Mouse (Mus musculus) kidney, embryonic 15.5 days (tissue): ENCODE data around the gene Asic4. TPM values are rescaled to one million over a fixed set of nuclear protein-coding genes. Genes with fewer than 3 reads are reported as not detected.
A peak's percentile ranks its signal among the peaks of the same experiment; 100 is the strongest.

Experiments
- ATAC-seq: fragments of 200-750 bp; cut with Nextera tagmentation; replicated peaks from 2 replicates; pipeline ENCODE4 v1.8.0; 2017; ENCODE audit warnings: moderate TSS enrichment; ENCODE audit not compliant: low FRiP score
- H3K27ac ChIP-seq: fragments of 300-500 bp; sonication (generic); 2 replicates; pipeline ENCODE4 v1.5.1; 2015; ENCODE audit warnings: mild to moderate bottlenecking, inconsistent platforms
- H3K27me3 ChIP-seq: fragments of 300-500 bp; sonication (generic); 2 replicates; pipeline ENCODE4 v1.6.1; 2015; ENCODE audit warnings: inconsistent platforms
- H3K36me3 ChIP-seq: fragments of 300-500 bp; sonication (generic); 2 replicates; pipeline ENCODE4 v1.6.1; 2015; ENCODE audit warnings: inconsistent platforms
- H3K4me1 ChIP-seq: fragments of 300-500 bp; sonication (generic); 2 replicates; pipeline ENCODE4 v1.6.1; 2015; ENCODE audit warnings: inconsistent platforms
- H3K4me2 ChIP-seq: fragments of 300-500 bp; sonication (generic); 2 replicates; pipeline ENCODE4 v1.6.1; 2015; ENCODE audit warnings: moderate library complexity, mild to moderate bottlenecking, inconsistent platforms
- H3K4me3 ChIP-seq: fragments of 300-500 bp; sonication (generic); replicated peaks from 2 replicates; pipeline ENCODE4 v1.5.1; 2015; ENCODE audit warnings: mild to moderate bottlenecking, inconsistent platforms
- H3K9ac ChIP-seq: fragments of 300-500 bp; sonication (generic); 2 replicates; pipeline ENCODE4 v1.6.1; 2015; ENCODE audit warnings: mild to moderate bottlenecking, inconsistent platforms
- H3K9me3 ChIP-seq: fragments of 300-500 bp; sonication (generic); replicated peaks from 2 replicates; pipeline ENCODE4 v1.6.1; 2016; ENCODE audit warnings: inconsistent platforms
- WGBS: fragments of 180-500 bp; shearing (Covaris S2); methylation state at CpG from one replicate; pipeline ENCODE4 v1.1.7; 2015; ENCODE audit warnings: mixed read lengths; 5-methylcytosine and 5-hydroxymethylcytosine counted together
- polyA plus RNA-seq: library from polyadenylated mRNA; unstranded; fragments of >200 nt; fragmentation: Nextera tagmentation; extraction: Ambion mirVana; gene quantifications from 2 replicates; pipeline ENCODE4 v1.2.1, GENCODE M21; 2015

Asic4 gene
- polyA plus RNA-seq, 1 experiment from 2014 or later: 2.1 TPM

- H3K36me3 ChIP-seq: peaks cover 26% of the 10 kb centered on the region
- peak overlapping the region; percentile 54 for H3K4me2 ChIP-seq
- H3K27me3 ChIP-seq: peaks cover 47% of the 10 kb centered on the region
- no peak for ATAC-seq
- H3K27ac ChIP-seq: peak overlapping the region; percentile 82
- no peak overlapping the region for H3K4me3 ChIP-seq
- no peaks in the 10 kb centered on the region for H3K9me3 ChIP-seq
- 0 out of 2 replicates have a peak overlapping the region, but pooled peaks have one; percentile 10 for H3K9ac ChIP-seq
- peaks cover 93% of the 10 kb centered on the region for H3K4me1 ChIP-seq
- 10% methylated on average over 9 of the region's 9 CpGs for WGBS
These were observed 5.0 kb upstream of the Asic4 start for GRCm38 (mm10) chr1:75445141-75445701.

GRCm38 (mm10) chr1:75445751-75446611 lies 4.3 kb upstream of the Asic4 start:
- H3K36me3 ChIP-seq: peaks cover 21% of the 10 kb centered on the region
- H3K4me2 ChIP-seq: peak overlapping the region; percentile 54
- under 1% methylated on average over 22 of the region's 22 CpGs for WGBS
- peaks cover 55% of the 10 kb centered on the region for H3K27me3 ChIP-seq
- H3K9ac ChIP-seq: no peak overlapping the region
- H3K27ac ChIP-seq: peak overlapping the region; percentile 82
- no peaks in the 10 kb centered on the region for H3K9me3 ChIP-seq
- peak overlapping the region; percentile 20 for H3K4me3 ChIP-seq
- H3K4me1 ChIP-seq: peaks cover 100% of the 10 kb centered on the region
- ATAC-seq: peak; percentile 16

- Histone ChIP-seq H3K4me3 (peak overlapping the region; percentile 20; the same call in 1 of the 2 replicates), H3K4me1 (peaks cover 100% of the 10 kb centered on the region), H3K9ac (no peak overlapping the region), H3K36me3 (peaks cover 16% of the 10 kb centered on the region), H3K27me3 (peaks cover 62% of the 10 kb centered on the region), H3K4me2 (peak overlapping the region; percentile 54), H3K9me3 (no peaks in the 10 kb centered on the region), H3K27ac (peak overlapping the region; percentile 82)
- peak; percentile 30; the same call in 1 of the 2 replicates for ATAC-seq
- WGBS: 2% methylated on average over 20 of the region's 20 CpGs
These were observed 3.6 kb upstream of the Asic4 start for GRCm38 (mm10) chr1:75446656-75447055.

GRCm38 (mm10) chr1:75447265-75448051 lies 2.8 kb upstream of the Asic4 start:
- Histone ChIP-seq H3K4me1 (peaks cover 95% of the 10 kb centered on the region), H3K4me3 (peak overlapping the region; percentile 20; the same call in 1 of the 2 replicates), H3K9me3 (no peaks in the 10 kb centered on the region), H3K27ac (peak overlapping the region; percentile 82), H3K4me2 (peak overlapping the region; percentile 54), H3K27me3 (peaks cover 70% of the 10 kb centered on the region), H3K9ac (no peak overlapping the region), H3K36me3 (peaks cover 8% of the 10 kb centered on the region)
- ATAC-seq: peak; percentile 3; the same call in 1 of the 2 replicates
- 3% methylated on average over 10 of the region's 10 CpGs for WGBS

GRCm38 (mm10) chr1:75448052-75448431 lies 2.2 kb upstream of the Asic4 start:
- 2% methylated on average over 7 of the region's 7 CpGs for WGBS
- H3K4me2 ChIP-seq: peak overlapping the region; percentile 54

GRCm38 (mm10) chr1:75448937-75449336 lies 1.3 kb upstream of the Asic4 start:
- 8% methylated on average over 14 of the region's 14 CpGs for WGBS
- Histone ChIP-seq H3K9ac (no peak overlapping the region), H3K4me2 (peak overlapping the region; percentile 23; the same call in 1 of the 2 replicates), H3K4me3 (no peak overlapping the region), H3K4me1 (peaks cover 94% of the 10 kb centered on the region), H3K36me3 (no peaks in the 10 kb centered on the region), H3K27ac (peak overlapping the region; percentile 32; the same call in 1 of the 2 replicates), H3K9me3 (no peaks in the 10 kb centered on the region), H3K27me3 (peaks cover 81% of the 10 kb centered on the region)
- ATAC-seq: no peak

More at GRCm38 (mm10) chr1:75448052-75448431, 2.2 kb upstream of the Asic4 start:
- H3K9me3 ChIP-seq: no peaks in the 10 kb centered on the region
- no peak for ATAC-seq
- H3K27me3 ChIP-seq: peaks cover 75% of the 10 kb centered on the region
- H3K27ac ChIP-seq: peak overlapping the region; percentile 82
- H3K4me3 ChIP-seq: 0 out of 2 replicates have a peak overlapping the region, but pooled peaks have one; percentile 20
- no peak overlapping the region for H3K9ac ChIP-seq
- peaks cover 94% of the 10 kb centered on the region for H3K4me1 ChIP-seq
- peaks cover 2% of the 10 kb centered on the region; the same call in 1 of the 2 replicates for H3K36me3 ChIP-seq

GRCm38 (mm10) chr1:75449377-75450135 lies 680 bp upstream of the Asic4 start:
- Histone ChIP-seq H3K4me3 (peak overlapping the region; percentile 23), H3K27me3 (peaks cover 76% of the 10 kb centered on the region), H3K27ac (no peak overlapping the region), H3K4me1 (peaks cover 94% of the 10 kb centered on the region), H3K9ac (no peak overlapping the region), H3K36me3 (no peaks in the 10 kb centered on the region), H3K4me2 (peak overlapping the region; percentile 62), H3K9me3 (no peaks in the 10 kb centered on the region)
- no peak for ATAC-seq
- 14% methylated on average over 8 of the region's 8 CpGs for WGBS

GRCm38 (mm10) chr1:75451900-75452299 lies 1.7 kb downstream of the Asic4 start:
- peaks cover 91% of the 10 kb centered on the region for H3K4me1 ChIP-seq
- no peaks in the 10 kb centered on the region for H3K9me3 ChIP-seq
- no peak for ATAC-seq
- no peak overlapping the region for H3K4me2 ChIP-seq
- WGBS: 49% methylated on average over 5 of the region's 5 CpGs
- H3K9ac ChIP-seq: no peak overlapping the region
- no peak overlapping the region for H3K27ac ChIP-seq
- no peaks in the 10 kb centered on the region for H3K36me3 ChIP-seq
- H3K4me3 ChIP-seq: no peak overlapping the region
- peaks cover 80% of the 10 kb centered on the region for H3K27me3 ChIP-seq

GRCm38 (mm10) chr1:75455433-75455832 lies 5.2 kb downstream of the Asic4 start:
- Histone ChIP-seq H3K4me3 (no peak overlapping the region), H3K9ac (no peak overlapping the region), H3K4me2 (no peak overlapping the region), H3K27ac (no peak overlapping the region), H3K9me3 (no peaks in the 10 kb centered on the region), H3K4me1 (peaks cover 84% of the 10 kb centered on the region), H3K36me3 (no peaks in the 10 kb centered on the region), H3K27me3 (peaks cover 71% of the 10 kb centered on the region)
- WGBS: 49% methylated on average over 3 of the region's 3 CpGs
- no peak for ATAC-seq

- Histone ChIP-seq H3K9me3 (no peaks in the 10 kb centered on the region), H3K27ac (no peak overlapping the region), H3K4me1 (peaks cover 79% of the 10 kb centered on the region), H3K9ac (no peak overlapping the region), H3K4me3 (no peak overlapping the region), H3K36me3 (no peaks in the 10 kb centered on the region), H3K4me2 (no peak overlapping the region), H3K27me3 (peaks cover 65% of the 10 kb centered on the region)
- ATAC-seq: no peak
- WGBS: 18% methylated on average over 5 of the region's 5 CpGs
These were observed 5.7 kb downstream of the Asic4 start for GRCm38 (mm10) chr1:75455948-75456347.
